Comparison of ENCODE assay signal across 8 mouse cellular contexts in the genomic region with DNA sequence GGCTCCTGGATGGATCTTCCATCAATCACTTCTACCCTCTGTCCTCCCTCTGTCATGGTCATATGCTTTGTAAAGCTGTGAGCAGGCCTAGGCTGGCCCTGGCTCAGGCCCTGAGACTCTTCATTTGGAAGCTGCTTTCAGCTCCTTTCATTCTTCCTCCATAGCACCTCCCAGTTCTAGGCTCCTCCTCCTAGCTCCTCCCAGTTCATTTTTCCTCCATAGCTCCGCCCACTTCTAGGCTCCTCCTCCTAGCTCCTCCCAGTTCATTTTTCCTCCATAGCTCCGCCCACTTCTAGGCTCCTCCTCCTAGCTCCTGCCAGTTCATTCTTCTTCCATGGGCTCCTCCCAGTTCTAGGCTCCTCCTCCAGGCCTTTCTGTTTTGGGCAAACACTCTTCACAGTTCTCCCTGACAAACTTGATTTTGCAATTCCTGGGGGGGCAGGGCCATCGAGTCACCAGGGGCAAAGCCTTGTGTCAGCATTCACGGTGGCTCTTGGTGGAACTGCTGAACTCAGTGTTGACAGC.
DNase-seq lines count a peak whose midpoint lies in the region; ATAC-seq lines count a peak whose summit lies in the region.
"Had no signal": no experiment of that assay in that cellular context is flagged by ENCODE, and none has a peak within 500 bp of the region (broad histone marks: within the 10 kb centered on the region; RNA-seq: fewer than 3 reads in every experiment).

No protein-coding gene starts in this region.

- no peak overlapping the region for H3K9ac ChIP-seq in neural tube, embryonic 11.5 days (ENCODE audit: low read length)
- no peak overlapping the region for H3K9ac ChIP-seq in neural tube, embryonic 15.5 days (replicated peaks)
- no peak overlapping the region for H3K9ac ChIP-seq in kidney, embryonic 16.5 days (replicated peaks; ENCODE audit: low read length)
- no peak overlapping the region for H3K9ac ChIP-seq in midbrain, embryonic 13.5 days (replicated peaks)
- H3K9ac ChIP-seq: neural tube, embryonic 13.5 days had no signal

- no peak overlapping the region for H3K4me2 ChIP-seq in neural tube, embryonic 11.5 days (ENCODE audit: low read depth)
- H3K4me2 ChIP-seq in neural tube, embryonic 15.5 days: no peak overlapping the region
- H3K4me2 ChIP-seq in kidney, embryonic 16.5 days (replicated peaks; ENCODE audit: low read depth, low read length): no peak overlapping the region
- H3K4me2 ChIP-seq in midbrain, embryonic 13.5 days (replicated peaks): no peak overlapping the region
- H3K4me2 ChIP-seq: neural tube, embryonic 13.5 days had no signal

- no peak overlapping the region for H3K27ac ChIP-seq in neural tube, embryonic 11.5 days (ENCODE audit: low read depth, low read length)
- no peak overlapping the region for H3K27ac ChIP-seq in neural tube, embryonic 15.5 days (replicated peaks)
- H3K27ac ChIP-seq in kidney, embryonic 16.5 days (ENCODE audit: low read length): peak overlapping the region; percentile 36; the same call in 1 of the 2 replicates
- no peak overlapping the region for H3K27ac ChIP-seq in midbrain, embryonic 13.5 days
- H3K27ac ChIP-seq: neural tube, embryonic 13.5 days had no signal

- DNase-seq in neural tube, embryonic 11.5 days (ENCODE audit: low spot score): no peak
- peak; percentile 35 to 61 for DNase-seq in adrenal gland, postnatal 36 days
- DNase-seq in thymus, adult 18-20 months: no peak

- peaks cover 7% of the 10 kb centered on the region; the same call in 1 of the 2 replicates for H3K36me3 ChIP-seq in neural tube, embryonic 11.5 days (ENCODE audit: control insufficient read depth, insufficient read depth, low read length)
- peaks cover 18% of the 10 kb centered on the region for H3K36me3 ChIP-seq in neural tube, embryonic 15.5 days
- H3K36me3 ChIP-seq in kidney, embryonic 16.5 days (ENCODE audit: insufficient read depth, low read length): peaks cover 8% of the 10 kb centered on the region
- peaks cover 45% of the 10 kb centered on the region for H3K36me3 ChIP-seq in midbrain, embryonic 13.5 days

- 47% methylated on average over 4 of the region's 4 CpGs for WGBS in neural tube, embryonic 11.5 days
- WGBS in neural tube, embryonic 15.5 days: 56% methylated on average over 4 of the region's 4 CpGs
- WGBS in kidney, embryonic 16.5 days: 48% methylated on average over 4 of the region's 4 CpGs
- WGBS in midbrain, embryonic 13.5 days: 58% methylated on average over 4 of the region's 4 CpGs

- peaks cover 13% of the 10 kb centered on the region for H3K4me1 ChIP-seq in neural tube, embryonic 11.5 days (ENCODE audit: control insufficient read depth, insufficient read depth, low read length)
- peaks cover 12% of the 10 kb centered on the region for H3K4me1 ChIP-seq in neural tube, embryonic 15.5 days
- H3K4me1 ChIP-seq in kidney, embryonic 16.5 days (ENCODE audit: insufficient read depth, low read length): peaks cover 10% of the 10 kb centered on the region
- peaks cover 18% of the 10 kb centered on the region for H3K4me1 ChIP-seq in midbrain, embryonic 13.5 days (replicated peaks)

- no peaks in the 10 kb centered on the region for H3K27me3 ChIP-seq in neural tube, embryonic 11.5 days (ENCODE audit: control insufficient read depth, insufficient read depth, low read length)
- no peaks in the 10 kb centered on the region for H3K27me3 ChIP-seq in neural tube, embryonic 15.5 days (replicated peaks)
- no peaks in the 10 kb centered on the region for H3K27me3 ChIP-seq in kidney, embryonic 16.5 days (ENCODE audit: insufficient read depth, low read length)
- H3K27me3 ChIP-seq in midbrain, embryonic 13.5 days: no peaks in the 10 kb centered on the region
- H3K27me3 ChIP-seq: neural tube, embryonic 13.5 days had no signal

- no peak overlapping the region for H3K4me3 ChIP-seq in neural tube, embryonic 11.5 days (ENCODE audit: low read depth, low read length)
- no peak overlapping the region for H3K4me3 ChIP-seq in neural tube, embryonic 15.5 days (replicated peaks)
- H3K4me3 ChIP-seq in kidney, embryonic 16.5 days (ENCODE audit: low read length): no peak overlapping the region
- no peak overlapping the region for H3K4me3 ChIP-seq in midbrain, embryonic 13.5 days (replicated peaks)
- H3K4me3 ChIP-seq: neural tube, embryonic 13.5 days had no signal

- H3K9me3 ChIP-seq in neural tube, embryonic 11.5 days (ENCODE audit: control insufficient read depth, low read length): no peaks in the 10 kb centered on the region
- no peaks in the 10 kb centered on the region for H3K9me3 ChIP-seq in neural tube, embryonic 15.5 days (replicated peaks)
- no peaks in the 10 kb centered on the region for H3K9me3 ChIP-seq in kidney, embryonic 16.5 days (ENCODE audit: low read length)
- H3K9me3 ChIP-seq in midbrain, embryonic 13.5 days: no peaks in the 10 kb centered on the region
- H3K9me3 ChIP-seq: neural tube, embryonic 13.5 days had no signal

- 0 out of 2 replicates have a peak, but pooled peaks have one; percentile 36 for ATAC-seq in neural tube, embryonic 11.5 days (ENCODE audit: insufficient read depth, low FRiP score, low TSS enrichment)
- ATAC-seq in neural tube, embryonic 15.5 days (ENCODE audit: low FRiP score): no peak
- ATAC-seq in kidney, embryonic 16.5 days (ENCODE audit: low FRiP score, low TSS enrichment): no peak
- ATAC-seq in monocyte, adult 5-6 weeks (replicated peaks; ENCODE audit: insufficient number of reproducible peaks, low FRiP score, low TSS enrichment, poor library complexity, severe bottlenecking): peak; percentile 64; the same call in 1 of the 2 replicates
- ATAC-seq in midbrain, embryonic 13.5 days: no peak

Comparison
In these comparisons a context has a peak if more than half of its experiments do, and no peak if none do; other contexts are left out.
1. ATAC-seq: peak in neural tube, embryonic 11.5 days (single experiment) and monocyte, adult 5-6 weeks (single experiment); none in neural tube, embryonic 15.5 days (single experiment), kidney, embryonic 16.5 days (single experiment) and midbrain, embryonic 13.5 days (single experiment).
2. DNase-seq: peak in adrenal gland, postnatal 36 days (2 of 2); none in neural tube, embryonic 11.5 days (single experiment) and thymus, adult 18-20 months (0 of 2).